Mouse (Mus musculus): ENCODE data around the gene Fmnl1. TPM values are rescaled to one million over a fixed set of nuclear protein-coding genes. Genes with fewer than 3 reads are reported as not detected.
A peak's percentile ranks its signal among the peaks of the same experiment; 100 is the strongest.

Gene Fmnl1
- total RNA-seq, 2 experiments from 2014 or later = 16.8 to 21.6 TPM

DNA sequence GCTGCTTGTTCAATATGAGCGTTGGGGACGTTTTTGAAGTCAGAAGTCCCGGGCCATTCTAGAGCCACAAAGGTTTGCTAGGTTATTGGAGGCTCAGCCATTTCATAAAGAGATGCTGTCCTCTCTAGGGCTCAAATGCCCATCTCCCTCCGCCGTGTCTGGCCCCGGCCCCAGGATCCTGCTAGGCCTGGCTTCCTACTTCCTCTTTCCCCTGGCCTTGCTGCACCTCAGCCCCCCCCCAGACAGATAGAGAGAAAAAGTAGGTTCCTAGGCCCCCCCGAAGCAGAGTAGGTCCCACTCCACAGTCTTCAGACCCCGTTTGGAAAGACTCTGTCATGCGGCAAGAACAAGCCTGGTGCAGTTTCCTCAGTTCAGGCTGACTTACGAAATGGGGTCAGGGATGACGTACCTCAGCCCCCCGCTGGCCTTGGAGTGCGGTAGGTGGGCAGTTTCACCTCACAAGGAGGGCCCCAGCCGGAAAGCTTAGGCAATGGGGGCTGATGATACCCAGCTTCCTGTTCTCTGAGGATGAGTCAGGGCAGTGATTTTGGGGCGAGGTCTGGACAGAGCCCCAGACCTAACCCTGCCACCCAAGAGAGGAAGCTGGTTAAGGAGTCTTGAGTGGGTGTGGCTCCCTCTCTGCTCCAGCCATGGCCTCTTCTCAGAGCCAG lies 7.0 kb downstream of the Fmnl1 start:
- DNase-seq = no peak
- intact Hi-C loops (cut with DNase I) = no loop called here

DNA sequence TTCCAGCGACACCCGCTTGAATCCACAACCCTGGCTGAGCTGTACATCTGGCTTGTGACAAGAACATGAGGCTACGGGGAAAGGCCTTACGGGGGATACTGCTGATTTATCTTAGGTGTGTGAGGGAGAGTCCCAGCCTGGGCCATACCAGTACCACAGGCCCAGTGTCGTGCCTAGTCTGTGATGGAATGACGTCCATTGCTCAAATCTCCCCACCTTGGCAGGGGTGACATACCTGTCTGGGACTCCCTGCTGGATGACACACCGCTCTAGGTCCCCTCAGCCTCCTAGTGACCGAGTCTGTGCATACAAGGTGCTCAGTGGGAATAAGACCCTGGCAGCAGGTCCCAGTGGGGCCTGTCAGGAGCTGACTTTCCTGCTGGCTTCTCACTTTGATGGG lies 7.8 kb downstream of the Fmnl1 start:
- intact Hi-C loops (cut with DNase I) = no loop called here
- no peak for DNase-seq

DNA sequence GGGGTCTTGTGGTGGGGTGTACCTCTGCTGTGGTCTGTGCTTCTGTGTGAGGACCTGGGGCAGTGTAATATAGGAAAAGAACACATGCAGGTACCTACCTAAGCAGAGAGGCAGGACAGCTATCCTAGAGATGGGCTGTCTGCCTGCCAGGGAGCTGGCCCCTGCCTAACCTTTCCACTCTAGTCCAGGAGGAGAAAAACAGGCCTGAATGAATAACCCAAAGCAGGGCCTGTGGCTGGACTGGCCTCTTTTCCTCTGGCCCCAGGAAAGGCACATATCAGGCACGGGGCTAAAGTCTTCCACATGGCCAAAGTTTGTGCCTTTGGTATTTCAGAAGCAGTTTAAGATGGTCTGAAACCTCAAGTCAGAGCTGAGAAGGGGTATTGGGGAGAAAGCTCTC lies 9.5 kb downstream of the Fmnl1 start:
- DNase-seq = no peak
- intact Hi-C loops (cut with DNase I) = no loop called here

DNA sequence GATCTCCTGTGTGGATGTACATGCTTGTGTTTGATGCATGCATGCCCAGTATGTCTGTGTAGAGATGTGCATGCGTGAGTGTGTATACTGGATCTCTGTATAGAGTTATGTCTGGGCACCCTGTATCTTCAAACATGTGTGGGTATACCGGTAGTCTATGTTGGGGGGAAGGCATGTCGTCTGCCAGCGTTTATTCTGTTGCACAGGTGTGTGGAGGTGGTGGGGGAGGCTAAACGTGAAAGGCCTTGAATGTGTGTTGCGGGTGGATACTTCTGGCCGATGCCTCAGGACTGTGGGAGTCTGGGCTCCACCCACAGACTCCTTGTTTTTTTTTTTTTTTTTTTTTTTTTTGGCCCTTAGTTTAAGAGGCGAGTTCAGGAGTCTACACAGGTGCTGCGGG lies 10.4 kb downstream of the Fmnl1 start:
- intact Hi-C loops (cut with DNase I) = no loop called here
- no peak for DNase-seq

DNA sequence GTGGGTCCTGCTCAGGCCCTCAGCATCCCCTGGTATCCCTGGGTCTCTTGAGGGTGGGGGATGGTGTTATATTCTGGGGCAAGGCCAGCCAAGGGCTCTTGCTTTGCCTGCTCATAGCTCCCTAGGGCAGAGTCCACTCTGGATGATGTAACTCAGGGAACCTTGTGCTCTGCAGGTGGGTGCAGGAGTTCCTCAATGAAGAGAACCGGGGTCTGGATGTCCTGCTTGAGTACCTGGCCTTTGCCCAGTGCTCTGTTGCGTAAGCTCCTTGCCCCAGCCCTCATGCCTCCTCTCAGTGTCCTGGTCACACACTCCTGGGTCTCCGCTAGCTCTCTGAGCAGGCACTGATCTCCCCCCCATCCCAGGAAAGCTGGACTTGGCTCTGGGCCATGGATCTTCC lies 11.0 kb downstream of the Fmnl1 start:
- intact Hi-C loops (cut with DNase I) = no loop called here
- no peak for DNase-seq

DNA sequence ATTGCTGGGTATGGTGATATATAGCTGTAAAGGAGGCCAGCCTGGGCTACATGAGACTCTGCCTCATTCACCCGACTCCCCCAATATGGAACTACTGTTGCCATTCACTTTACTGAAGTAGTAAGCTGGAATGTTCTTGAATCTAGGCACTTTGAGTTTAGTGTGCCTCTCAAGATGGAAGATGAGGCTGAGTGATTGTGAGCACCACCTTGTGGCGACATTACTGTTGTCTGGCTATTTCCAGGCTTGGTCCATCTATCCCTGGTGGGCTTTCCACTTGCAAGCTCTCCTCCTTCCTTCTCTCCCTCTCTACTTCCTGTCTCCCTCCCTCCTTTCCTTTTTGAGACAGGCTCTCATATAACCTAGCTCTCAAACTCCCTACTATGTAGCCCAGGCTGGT lies 14.0 kb downstream of the Fmnl1 start:
- intact Hi-C loops (cut with DNase I) = loop anchor here (2.0 kb wide), 1 partner anchor 16 kb away; no protein-coding TSS in a partner anchor
- DNase-seq = peak; percentile 68 to 76

DNA sequence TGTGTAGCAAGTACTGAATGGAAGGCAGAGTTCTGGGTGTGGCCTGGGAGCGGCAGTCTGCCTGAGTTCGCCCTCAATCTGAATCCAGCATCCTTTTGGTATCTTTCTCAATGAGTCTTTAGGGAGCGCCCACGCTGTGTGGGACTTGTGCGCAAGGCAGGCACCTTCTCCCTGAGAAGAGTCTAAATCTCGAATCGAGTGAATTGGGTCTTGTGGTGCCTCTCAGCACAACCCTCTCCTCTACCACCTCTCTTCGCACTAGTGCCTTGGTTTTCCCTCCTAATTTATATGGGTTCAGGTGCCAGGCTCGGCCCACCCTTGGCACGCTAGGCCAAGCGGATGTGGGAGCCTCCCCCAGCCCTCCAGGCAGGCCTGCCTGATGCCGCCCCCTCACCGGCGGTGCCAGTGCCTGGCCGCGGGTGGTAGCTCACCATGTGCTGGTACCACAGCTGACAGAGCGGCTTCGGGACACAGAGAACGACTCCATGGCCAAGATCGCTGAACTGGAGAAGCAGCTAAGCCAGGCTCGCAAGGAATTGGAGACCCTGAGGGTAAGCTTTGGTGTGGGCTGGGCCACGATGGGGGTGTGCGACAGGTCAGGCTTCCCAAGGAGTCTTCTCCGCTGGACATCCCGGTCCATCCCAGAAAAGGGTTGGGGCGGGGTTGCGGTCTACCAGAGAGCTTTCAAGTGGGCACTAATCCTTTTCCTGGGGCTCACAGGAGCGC lies 21.5 kb downstream of the Fmnl1 start:
- intact Hi-C loops (cut with DNase I) = no loop called here
- no peak for DNase-seq

DNA sequence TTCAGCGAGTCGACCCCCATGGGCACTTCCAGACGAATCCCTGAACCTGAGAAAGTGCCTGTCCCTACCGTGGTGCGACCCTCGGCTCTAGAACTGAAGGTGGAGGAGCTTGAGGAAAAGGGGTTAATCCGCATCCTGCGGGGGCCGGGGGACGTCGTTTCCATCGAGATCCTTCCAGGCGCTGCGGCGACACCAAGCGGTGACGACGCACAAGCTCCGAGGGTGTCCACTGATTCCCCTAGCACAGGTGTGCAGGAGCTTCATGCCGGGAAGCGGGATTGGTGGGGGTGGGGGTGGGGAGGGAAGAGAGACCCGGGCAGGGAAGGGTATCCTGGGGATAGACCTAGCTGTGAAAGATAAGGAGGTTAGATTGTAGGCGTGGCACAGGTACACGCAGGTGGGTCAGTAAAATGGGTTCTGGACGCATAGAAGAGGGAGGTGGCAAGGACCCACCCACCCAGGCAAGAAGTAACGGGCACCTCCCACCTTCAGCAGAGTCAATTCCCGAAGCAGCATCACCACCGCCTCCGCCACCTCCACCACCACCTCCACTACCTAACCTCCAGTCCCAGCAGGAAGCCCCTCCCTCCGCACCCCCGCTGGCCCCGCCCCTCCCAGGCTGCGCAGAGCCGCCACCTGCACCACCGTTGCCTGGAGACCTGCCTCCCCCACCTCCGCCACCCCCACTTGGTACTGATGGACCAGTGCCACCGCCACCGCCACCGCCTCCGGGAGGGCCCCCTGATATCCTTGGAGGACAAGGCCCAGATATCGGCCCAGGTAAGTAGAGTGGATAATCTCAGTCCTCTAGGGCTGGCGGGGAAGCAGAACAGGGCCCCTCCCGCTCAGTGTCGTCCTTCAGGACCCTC lies 22.3 kb downstream of the Fmnl1 start:
- peak in 1 of 2 experiments; percentile 49 for DNase-seq
- intact Hi-C loops (cut with DNase I) = no loop called here

DNA sequence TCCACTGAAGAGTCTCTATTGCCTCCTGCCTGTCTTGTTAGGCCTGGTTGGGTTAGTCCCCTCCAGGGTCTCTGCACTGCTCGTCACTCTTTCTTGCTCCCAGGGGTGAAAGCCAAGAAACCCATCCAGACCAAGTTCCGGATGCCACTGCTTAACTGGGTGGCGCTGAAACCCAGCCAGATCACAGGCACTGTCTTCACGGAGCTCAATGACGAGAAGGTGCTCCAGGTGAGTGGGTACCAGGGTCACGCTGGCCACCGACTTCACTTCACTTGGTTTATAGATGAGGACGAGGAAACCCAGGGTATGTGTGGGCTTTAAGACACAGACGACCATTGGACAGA lies 22.9 kb downstream of the Fmnl1 start:
- intact Hi-C loops (cut with DNase I) = no loop called here
- no peak for DNase-seq

DNA sequence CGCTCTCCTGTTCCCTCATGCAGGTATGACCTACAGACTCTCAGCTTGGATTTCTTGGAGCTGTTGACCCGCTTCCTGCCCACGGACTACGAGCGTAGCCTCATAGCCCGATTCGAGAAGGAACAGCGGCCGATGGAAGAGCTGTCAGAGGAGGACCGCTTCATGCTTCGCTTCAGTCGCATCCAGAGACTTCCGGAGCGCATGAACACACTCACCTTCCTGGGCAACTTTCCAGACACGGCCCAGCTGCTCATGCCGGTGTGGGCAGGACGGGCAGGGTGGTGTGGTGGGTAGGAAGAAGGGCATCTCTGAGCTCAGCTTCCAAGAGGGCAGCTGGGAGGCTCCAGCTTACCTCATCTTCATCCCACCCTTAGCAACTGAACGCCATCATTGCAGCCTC lies 24.3 kb downstream of the Fmnl1 start:
- intact Hi-C loops (cut with DNase I) = no loop called here
- DNase-seq = no peak

DNA sequence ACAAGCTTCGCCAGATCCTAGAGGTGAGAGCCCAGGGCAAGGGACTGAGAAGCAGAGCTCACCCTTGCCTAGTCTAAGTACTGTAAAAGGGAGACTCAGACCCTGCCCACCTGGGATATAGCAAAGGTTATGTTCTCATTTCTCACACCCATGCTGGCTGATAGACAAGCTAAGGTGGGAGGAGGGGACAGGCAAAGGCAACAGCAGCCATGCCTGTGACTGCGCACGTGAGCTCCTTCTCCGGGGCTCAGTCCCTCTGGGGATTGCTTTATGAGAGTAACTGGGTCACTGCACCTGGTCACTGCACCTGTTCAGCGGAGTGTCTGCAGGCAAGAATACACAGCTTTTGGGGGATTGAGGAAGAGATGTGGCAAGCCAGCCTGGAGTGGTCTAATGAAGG lies 24.7 kb downstream of the Fmnl1 start:
- intact Hi-C loops (cut with DNase I) = no loop called here
- DNase-seq = no peak

DNA sequence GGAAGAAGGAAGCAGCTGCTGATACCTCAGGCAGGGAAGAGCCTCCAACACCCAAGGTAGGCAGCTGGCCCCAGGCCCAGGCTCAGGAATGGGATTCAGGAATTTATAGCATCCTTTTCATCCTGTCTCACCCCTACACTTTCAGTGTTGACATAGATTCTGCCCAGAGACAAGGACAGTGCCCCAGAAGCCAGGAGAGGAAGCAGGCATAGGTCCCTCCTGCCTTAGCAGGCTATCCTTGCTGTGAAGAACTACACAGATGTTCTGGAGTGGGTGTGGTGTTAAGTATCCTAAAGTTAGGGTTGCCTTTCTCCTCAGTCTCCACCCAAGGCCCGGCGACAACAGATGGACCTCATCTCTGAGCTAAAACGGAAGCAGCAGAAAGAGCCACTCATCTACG lies 26.4 kb downstream of the Fmnl1 start:
- intact Hi-C loops (cut with DNase I) = no loop called here
- DNase-seq = no peak

DNA sequence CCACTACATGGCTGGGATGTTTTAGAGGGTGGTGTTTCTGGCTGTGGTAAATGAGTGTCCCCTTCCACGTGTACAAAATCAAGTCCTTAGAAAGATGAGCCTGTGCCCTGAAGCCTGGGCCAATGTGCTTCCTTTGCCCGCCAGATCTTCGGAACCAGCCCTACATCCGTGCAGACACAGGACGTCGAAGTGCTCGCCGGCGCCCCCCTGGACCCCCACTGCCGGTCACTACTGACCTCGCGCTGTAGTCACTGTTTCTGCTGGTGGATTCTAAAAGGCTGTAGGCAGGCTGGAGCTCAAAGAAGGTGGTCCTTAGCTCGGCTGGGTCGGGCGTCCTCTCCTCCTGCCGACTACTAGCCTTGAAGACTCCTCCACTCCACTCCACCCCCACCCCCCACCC lies 27.4 kb downstream of the Fmnl1 start:
- DNase-seq = no peak
- intact Hi-C loops (cut with DNase I) = no loop called here

DNA sequence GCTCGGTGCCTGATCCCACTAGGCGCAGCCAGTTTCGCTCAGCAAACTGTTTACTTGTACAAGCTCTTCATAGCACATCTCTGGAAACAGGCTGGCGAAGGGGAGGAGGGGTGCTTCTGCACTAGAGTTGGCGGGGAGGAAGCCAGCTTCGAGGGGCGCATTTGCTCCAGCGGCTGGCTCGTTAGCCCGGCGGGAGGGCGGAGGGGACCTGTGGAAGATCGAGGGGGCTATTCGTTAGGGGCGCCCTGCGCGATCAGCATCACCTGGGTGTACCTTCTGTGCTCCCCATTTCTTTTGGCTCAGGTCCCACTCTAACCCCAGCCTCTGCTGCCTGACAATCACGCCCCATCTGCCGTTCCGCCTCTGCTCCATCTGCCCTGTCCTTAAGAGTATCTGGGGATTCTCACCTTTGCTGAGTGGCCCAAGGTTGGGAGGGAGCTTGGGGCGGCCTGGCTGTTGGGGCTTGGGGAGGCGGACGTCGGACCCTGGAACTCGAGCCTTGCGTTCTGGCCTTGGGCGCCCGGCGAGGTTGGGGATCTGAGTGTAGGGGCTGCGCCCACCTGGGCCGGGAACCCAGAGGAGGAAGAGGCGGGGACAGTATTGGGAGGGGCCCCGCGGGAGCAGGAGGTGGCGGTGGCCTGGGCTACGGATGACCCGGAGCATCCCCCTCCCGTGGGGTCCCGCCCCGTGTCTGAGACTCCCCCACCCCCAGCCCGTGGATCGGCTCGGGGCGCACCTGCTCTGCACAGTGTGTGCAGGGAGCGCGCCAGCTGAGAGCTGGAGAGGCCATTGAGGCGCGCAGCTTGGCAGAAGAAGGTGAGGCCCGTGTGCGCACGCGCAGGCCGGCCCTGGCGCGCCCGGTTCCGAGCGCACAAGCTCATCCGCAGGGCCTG lies 28.2 kb downstream of the Fmnl1 start:
- intact Hi-C loops (cut with DNase I) = no loop called here
- DNase-seq = peak; percentile 56 to 58

DNA sequence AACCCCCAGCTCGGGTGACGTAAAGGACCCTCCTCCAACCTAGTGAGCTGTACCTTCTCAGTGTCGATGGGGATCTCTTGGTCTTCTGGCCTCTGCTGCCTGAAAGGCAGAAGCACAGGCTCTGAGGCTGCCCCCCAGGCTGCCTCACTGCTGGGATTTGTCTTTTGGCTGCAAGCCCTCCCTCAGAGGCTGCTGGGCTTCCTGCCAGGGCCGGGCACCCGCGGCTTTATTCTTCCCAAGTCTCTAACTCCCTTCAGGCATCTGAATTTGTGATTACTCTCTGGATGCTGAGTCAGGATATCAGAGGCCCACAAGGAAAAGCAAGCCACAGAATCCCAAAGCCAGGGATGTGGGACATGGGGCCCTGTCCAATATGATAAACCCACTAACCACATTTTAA lies 30.8 kb downstream of the Fmnl1 start:
- DNase-seq = peak; percentile 40 to 61
- intact Hi-C loops (cut with DNase I) = no loop called here

DNA sequence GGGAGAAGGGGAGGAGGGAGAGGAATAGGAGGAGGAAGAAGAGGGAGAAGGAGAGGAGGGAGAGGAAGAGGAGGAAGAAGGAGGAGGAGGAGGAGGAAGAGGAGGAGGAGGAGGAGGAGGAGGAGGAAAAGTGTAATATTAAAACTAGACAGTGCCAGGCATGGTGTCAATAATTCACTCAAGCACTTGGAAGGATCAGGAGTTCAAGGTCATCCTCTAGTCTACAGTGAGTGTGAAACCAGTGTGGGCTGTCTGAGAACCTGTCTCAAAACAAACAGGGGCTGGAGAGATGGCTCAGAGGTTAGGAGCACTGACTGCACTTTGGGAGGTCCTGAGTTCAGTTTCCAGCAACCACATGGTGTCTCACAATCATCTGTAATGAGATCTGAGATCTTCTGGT lies 31.5 kb downstream of the Fmnl1 start:
- no peak for DNase-seq
- intact Hi-C loops (cut with DNase I) = no loop called here

DNA sequence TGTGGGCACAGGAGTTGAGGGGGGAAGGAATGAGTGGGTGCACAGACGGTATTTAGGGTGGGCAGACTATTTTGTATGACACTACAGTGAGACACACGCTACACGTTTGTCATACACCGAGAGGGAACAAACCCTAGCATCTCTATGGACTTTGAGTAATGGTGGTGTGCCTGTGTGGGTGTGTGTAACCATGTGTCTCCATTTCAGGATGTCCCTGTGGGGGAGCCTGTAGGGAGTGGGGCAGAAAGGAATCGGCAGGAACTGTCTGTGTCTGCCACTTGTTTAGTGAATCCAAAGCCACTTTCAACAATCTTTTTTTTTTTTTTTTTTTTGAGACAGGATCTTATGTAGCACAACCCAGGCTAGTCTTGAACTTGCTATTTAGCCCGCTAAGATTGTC lies 35.3 kb downstream of the Fmnl1 start:
- intact Hi-C loops (cut with DNase I) = no loop called here
- DNase-seq = no peak

DNA sequence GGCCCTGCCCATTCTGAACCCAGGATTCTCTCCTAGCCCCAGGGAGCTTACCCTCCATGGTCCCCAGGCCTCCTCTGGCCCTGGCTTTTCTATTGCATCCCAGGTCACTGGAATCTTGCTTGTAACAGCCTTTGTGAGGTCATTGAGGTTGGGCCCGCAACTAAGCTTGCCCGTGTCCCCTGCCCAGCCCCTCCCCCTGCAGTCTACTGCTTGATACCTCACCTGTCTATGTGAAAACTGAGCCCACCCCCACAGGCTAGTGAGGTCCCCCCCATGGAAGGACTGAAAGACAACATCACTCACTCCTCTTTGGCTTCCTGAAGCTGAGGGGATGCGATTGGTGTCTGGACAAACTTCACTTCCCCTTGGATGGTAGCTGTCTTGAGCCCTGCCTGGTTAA lies 37.6 kb downstream of the Fmnl1 start, which contains the start of gene 1700023F06Rik:
1700023F06Rik (minus strand) TSS at position 101 of the 400 bp plus-strand sequence.
- DNase-seq = no peak
- intact Hi-C loops (cut with DNase I) = no loop called here

DNA sequence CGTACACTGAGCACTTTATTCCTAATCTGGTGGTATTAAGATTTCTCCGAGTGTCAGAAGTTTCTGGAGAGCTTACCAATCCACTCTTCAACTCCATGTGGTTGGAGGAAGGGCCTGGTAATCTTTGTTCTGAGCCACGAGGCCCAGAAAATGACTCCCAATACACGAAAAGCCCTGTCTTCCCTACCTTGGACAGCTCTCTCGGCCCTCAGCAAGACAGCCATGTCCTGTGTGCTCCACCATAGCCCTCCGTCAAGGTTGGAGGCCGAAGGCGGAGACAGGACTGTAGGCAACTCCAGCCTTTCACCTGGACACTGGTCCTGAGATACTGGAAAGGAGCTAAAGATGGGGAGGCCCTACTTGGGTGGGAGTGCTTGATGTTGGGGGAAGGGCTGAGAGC lies 39.4 kb downstream of the Fmnl1 start:
- intact Hi-C loops (cut with DNase I) = no loop called here
- DNase-seq = no peak

DNA sequence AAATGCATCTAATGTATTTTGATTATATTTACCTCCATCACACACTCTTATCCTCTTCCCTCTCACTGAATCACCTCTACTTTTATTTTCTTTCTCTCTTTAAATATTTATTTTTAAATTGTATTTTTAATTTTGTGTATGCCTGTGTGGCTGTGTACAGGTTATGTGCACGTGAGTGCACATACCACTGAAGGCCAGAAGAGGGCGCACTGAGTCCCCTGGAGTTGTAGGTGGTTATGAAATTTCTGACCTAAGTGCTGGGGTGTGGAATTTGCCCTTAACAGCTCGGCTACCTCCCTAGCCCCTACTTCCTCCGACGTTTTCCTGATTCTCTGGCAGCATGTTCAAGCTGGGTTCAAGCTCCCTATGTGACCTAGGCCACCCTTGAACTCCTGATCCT lies 42.8 kb downstream of the Fmnl1 start:
- intact Hi-C loops (cut with DNase I) = no loop called here
- DNase-seq = no peak

Measured in heart, postnatal 14 days (tissue).